Comparison of ENCODE assay signal across 11 mouse cellular contexts in genomic region chr9:113743291-113743690, GRCm38 (mm10). TPM values are rescaled to one million over a fixed set of nuclear protein-coding genes. Genes with fewer than 3 reads are reported as not detected.
DNase-seq lines count a peak whose midpoint lies in the region; ATAC-seq and TF ChIP-seq lines count a peak whose summit lies in the region.
"Had no signal": no experiment of that assay in that cellular context is flagged by ENCODE, and none has a peak within 500 bp of the region (broad histone marks: within the 10 kb centered on the region; RNA-seq: fewer than 3 reads in every experiment).

No protein-coding gene starts in this region.

- no peak overlapping the region for H3K4me2 ChIP-seq in forebrain, embryonic 11.5 days (ENCODE audit: low read depth, low read length, severe bottlenecking)
- H3K4me2 ChIP-seq in lung, embryonic 14.5 days = peak overlapping the region; percentile 81
- peak overlapping the region; percentile 91 for H3K4me2 ChIP-seq in liver, embryonic 13.5 days

- H3K4me3 ChIP-seq in forebrain, embryonic 10.5 days = peak overlapping the region; percentile 96; the same call in 1 of the 2 replicates
- H3K4me3 ChIP-seq in forebrain, embryonic 11.5 days (ENCODE audit: low read depth, low read length) = no peak overlapping the region
- H3K4me3 ChIP-seq in lung, embryonic 14.5 days (ENCODE audit: low read depth, low read length) = no peak overlapping the region
- H3K4me3 ChIP-seq in liver, embryonic 13.5 days (replicated peaks) = peak overlapping the region; percentile 82

- ATAC-seq in forebrain, embryonic 11.5 days (replicated peaks; ENCODE audit: low FRiP score) = no peak
- no peak for ATAC-seq in lung, embryonic 14.5 days (ENCODE audit: insufficient read depth)
- ATAC-seq in liver, embryonic 13.5 days (ENCODE audit: low read depth) = no peak

- no peak for TF ChIP-seq CTCF in lung, embryonic 14.5 days (IDR thresholded peaks at IDR 0.05; ENCODE audit: low read depth)

- no peak for DNase-seq in forebrain, embryonic 10.5 days (ENCODE audit: extremely low spot score, low spot score)
- DNase-seq in forebrain, embryonic 11.5 days (ENCODE audit: low spot score) = no peak
- peak; percentile 17 for DNase-seq in lung, embryonic 14.5 days
- DNase-seq in lung, postnatal 4 days = no peak
- DNase-seq in MEL-GATA-1-ER (ENCODE audit: extremely low read depth, low read depth) = peak; percentile 27
- no peak for DNase-seq in liver, embryonic 13.5 days
- DNase-seq in kidney, adult 11 months = no peak
- no peak for DNase-seq in layer of hippocampus, postnatal 25 days (ENCODE audit: extremely low spot score in 1 of 2, low spot score in 1 of 2)
- DNase-seq: gastrocnemius, postnatal 10 days; kidney, postnatal 4 days had no signal

- H3K27ac ChIP-seq in forebrain, embryonic 10.5 days = no peak overlapping the region
- no peak overlapping the region for H3K27ac ChIP-seq in forebrain, embryonic 11.5 days (ENCODE audit: low read depth, low read length)
- H3K27ac ChIP-seq in lung, embryonic 14.5 days (ENCODE audit: low read depth) = no peak overlapping the region
- peak overlapping the region; percentile 21; the same call in 1 of the 2 replicates for H3K27ac ChIP-seq in liver, embryonic 13.5 days

- no peaks in the 10 kb centered on the region for H3K27me3 ChIP-seq in forebrain, embryonic 10.5 days (ENCODE audit: poor library complexity, severe bottlenecking)
- H3K27me3 ChIP-seq in forebrain, embryonic 11.5 days (ENCODE audit: control insufficient read depth, insufficient read depth, low read length) = no peaks in the 10 kb centered on the region
- no peaks in the 10 kb centered on the region for H3K27me3 ChIP-seq in lung, embryonic 14.5 days (ENCODE audit: insufficient read depth, low read length)
- H3K27me3 ChIP-seq in liver, embryonic 13.5 days = no peaks in the 10 kb centered on the region

- H3K9ac ChIP-seq in forebrain, embryonic 11.5 days (ENCODE audit: low read length) = no peak overlapping the region
- H3K9ac ChIP-seq in lung, embryonic 14.5 days = no peak overlapping the region
- H3K9ac ChIP-seq in liver, embryonic 13.5 days = peak overlapping the region; percentile 0; the same call in 1 of the 2 replicates

- 66% methylated on average over 3 of the region's 3 CpGs for WGBS in forebrain, embryonic 10.5 days
- 58% methylated on average over 3 of the region's 3 CpGs for WGBS in forebrain, embryonic 11.5 days
- WGBS in lung, embryonic 14.5 days = 50% methylated on average over 3 of the region's 3 CpGs
- 51% methylated on average over 3 of the region's 3 CpGs for WGBS in liver, embryonic 13.5 days (ENCODE audit: insufficient replicate concordance)

- no peaks in the 10 kb centered on the region for H3K9me3 ChIP-seq in forebrain, embryonic 10.5 days
- no peaks in the 10 kb centered on the region for H3K9me3 ChIP-seq in forebrain, embryonic 11.5 days (ENCODE audit: control insufficient read depth, low read length)
- H3K9me3 ChIP-seq in lung, embryonic 14.5 days (ENCODE audit: low read depth, low read length) = no peaks in the 10 kb centered on the region
- H3K9me3 ChIP-seq in liver, embryonic 13.5 days (replicated peaks) = no peaks in the 10 kb centered on the region
- H3K9me3 ChIP-seq: G1E had no signal

- H3K36me3 ChIP-seq in forebrain, embryonic 10.5 days (replicated peaks) = 0 out of 2 replicates have a peak, but pooled peaks cover 4% of the 10 kb centered on the region
- H3K36me3 ChIP-seq in forebrain, embryonic 11.5 days (ENCODE audit: control insufficient read depth, insufficient read depth, low read length) = no peaks in the 10 kb centered on the region
- H3K36me3 ChIP-seq in lung, embryonic 14.5 days (ENCODE audit: insufficient read depth) = no peaks in the 10 kb centered on the region
- peaks cover 7% of the 10 kb centered on the region; the same call in 1 of the 2 replicates for H3K36me3 ChIP-seq in liver, embryonic 13.5 days

- peaks cover 22% of the 10 kb centered on the region for H3K4me1 ChIP-seq in forebrain, embryonic 10.5 days
- no peaks in the 10 kb centered on the region; the same call in 1 of the 2 replicates for H3K4me1 ChIP-seq in forebrain, embryonic 11.5 days (replicated peaks; ENCODE audit: control insufficient read depth, insufficient read depth, low read length)
- H3K4me1 ChIP-seq in lung, embryonic 14.5 days (ENCODE audit: insufficient read depth) = 0 out of 2 replicates have a peak, but pooled peaks cover 3% of the 10 kb centered on the region
- H3K4me1 ChIP-seq in liver, embryonic 13.5 days (replicated peaks) = peaks cover 41% of the 10 kb centered on the region

RNA-seq across cellular contexts. Expression of gene Clasp2, which starts 2.0 kb away (rescaled TPM):
- 33.8 and 36.8 TPM in 2 replicates for polyA plus RNA-seq in forebrain, embryonic 10.5 days (2016; fragmentation: Nextera tagmentation; extraction: Ambion mirVana)
- 53.7 and 59.2 TPM in 2 replicates for polyA plus RNA-seq in forebrain, embryonic 11.5 days (2014; fragmentation: Nextera tagmentation; extraction: Ambion mirVana)
- polyA plus RNA-seq in lung, embryonic 14.5 days (2014; fragmentation: Nextera tagmentation; extraction: Ambion mirVana) = 30.2 and 34.2 TPM in 2 replicates
- polyA plus RNA-seq in liver, embryonic 13.5 days (2015; fragmentation: Nextera tagmentation; extraction: Ambion mirVana) = 11.7 and 14.6 TPM in 2 replicates
- 100 to 1,000 TPM; 209 to 224 TPM for total RNA-seq in layer of hippocampus, postnatal 25 days (2021)

RNA-seq across cellular contexts. Expression of gene Pdcd6ip, which starts 35.2 kb away (rescaled TPM):
- 56.7 and 56.9 TPM in 2 replicates for polyA plus RNA-seq in forebrain, embryonic 10.5 days (2016; fragmentation: Nextera tagmentation; extraction: Ambion mirVana)
- polyA plus RNA-seq in forebrain, embryonic 11.5 days (2014; fragmentation: Nextera tagmentation; extraction: Ambion mirVana) = 56.7 and 66.7 TPM in 2 replicates
- polyA plus RNA-seq in lung, embryonic 14.5 days (2014; fragmentation: Nextera tagmentation; extraction: Ambion mirVana) = 77.0 and 80.0 TPM in 2 replicates
- 37.5 and 50.6 TPM in 2 replicates for polyA plus RNA-seq in liver, embryonic 13.5 days (2015; fragmentation: Nextera tagmentation; extraction: Ambion mirVana)
- 10 to 100 TPM; 56.2 to 62.0 TPM for total RNA-seq in layer of hippocampus, postnatal 25 days (2021)

Comparison
In these comparisons a context has a peak if more than half of its experiments do, and no peak if none do; other contexts are left out.
1. DNase-seq: peak in lung, embryonic 14.5 days (single experiment) and MEL-GATA-1-ER (single experiment); none in forebrain, embryonic 10.5 days (single experiment), forebrain, embryonic 11.5 days (single experiment), lung, postnatal 4 days (0 of 2), liver, embryonic 13.5 days (single experiment), kidney, adult 11 months (single experiment) and layer of hippocampus, postnatal 25 days (0 of 2).
2. H3K4me3 ChIP-seq: peak in forebrain, embryonic 10.5 days (single experiment) and liver, embryonic 13.5 days (single experiment); none in forebrain, embryonic 11.5 days (single experiment) and lung, embryonic 14.5 days (single experiment).